Mouse (Mus musculus): ENCODE results near the gene Ddc. TPM values are rescaled to one million over a fixed set of nuclear protein-coding genes. Genes with fewer than 3 reads are reported as not detected.

Gene Ddc
- total RNA-seq, 4 experiments from 2014 or later, result 0.66 to 1.2 (median 0.93) TPM

DNA sequence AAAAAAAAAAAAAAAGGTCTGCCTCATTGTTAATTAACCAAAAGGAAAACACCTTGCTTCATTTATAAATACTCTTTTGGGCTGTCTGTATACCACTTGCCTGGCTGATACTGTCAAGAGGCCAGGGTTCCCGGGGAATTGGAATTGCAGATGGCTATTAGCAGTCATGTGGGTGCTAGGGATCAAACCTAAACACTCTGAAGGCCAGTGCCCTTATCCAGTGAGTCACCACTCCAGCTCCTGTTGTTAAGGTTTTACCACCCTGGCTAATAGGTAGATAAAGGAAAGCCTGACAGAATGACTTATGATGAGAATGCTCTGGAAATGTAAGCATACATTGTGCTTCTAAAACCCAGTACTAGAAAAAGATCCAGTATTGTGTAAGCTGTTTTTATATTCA, 103.3 kb downstream of the Ddc start:
- no peak for DNase-seq (ENCODE audit: low spot score)

GRCm38 (mm10) chr11:11788521-11788974, 109.4 kb downstream of the Ddc start:
- DNase-seq (ENCODE audit: low spot score), result peak; percentile 77

GRCm38 (mm10) chr11:11785457-11785856, 112.5 kb downstream of the Ddc start:
- DNase-seq (ENCODE audit: low spot score), result peak; percentile 4

- no peak for DNase-seq (ENCODE audit: low spot score)
Observed at GRCm38 (mm10) chr11:11781728-11782127, 116.2 kb downstream of the Ddc start.

DNA sequence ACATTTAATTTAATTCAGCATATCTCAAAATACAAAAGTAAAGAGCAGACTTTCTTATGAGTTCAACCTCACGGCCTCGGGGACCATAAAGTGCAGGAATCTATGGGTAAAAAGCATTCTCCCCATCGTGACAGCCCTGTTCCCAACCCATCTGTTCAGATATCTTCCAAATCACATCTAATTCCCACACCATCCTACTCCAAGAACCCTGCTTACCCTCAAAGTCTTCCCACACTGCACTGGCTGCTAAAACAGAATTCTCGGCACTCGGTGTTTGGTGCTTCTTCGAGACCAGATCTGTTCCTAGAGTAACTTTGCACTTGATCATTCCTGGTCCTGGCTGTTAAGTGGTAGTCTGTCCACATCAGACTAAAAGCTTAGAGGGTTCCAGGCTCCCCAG, 119.6 kb downstream of the Ddc start:
- no peak for DNase-seq (ENCODE audit: low spot score)

- no peak for DNase-seq (ENCODE audit: low spot score)
Observed at GRCm38 (mm10) chr11:11777796-11778195, 120.1 kb downstream of the Ddc start.

DNA sequence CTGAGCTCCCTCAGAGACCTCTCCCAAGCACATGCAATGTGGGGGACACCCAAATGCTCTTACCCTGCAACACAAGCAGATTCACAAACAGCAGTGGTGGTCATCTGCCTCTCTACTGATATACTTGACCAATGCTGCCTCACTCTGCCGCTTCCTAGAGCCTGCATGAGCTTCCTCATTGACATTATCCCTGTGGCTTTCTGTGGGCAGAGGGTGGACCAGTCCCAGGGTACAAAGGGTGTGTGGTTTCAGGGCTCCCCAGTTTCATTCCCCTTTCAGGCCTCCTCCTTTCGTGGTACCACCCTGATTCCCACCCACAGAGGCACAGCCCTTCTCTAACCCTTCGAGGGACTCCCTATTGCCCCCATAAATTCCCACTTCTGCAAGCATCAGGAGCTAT, 120.7 kb downstream of the Ddc start:
- no peak for DNase-seq (ENCODE audit: low spot score)

GRCm38 (mm10) chr11:11776822-11777174, 121.1 kb downstream of the Ddc start:
- no peak for DNase-seq (ENCODE audit: low spot score)

GRCm38 (mm10) chr11:11776071-11776821, 121.7 kb downstream of the Ddc start:
- no peak for DNase-seq (ENCODE audit: low spot score)

DNA sequence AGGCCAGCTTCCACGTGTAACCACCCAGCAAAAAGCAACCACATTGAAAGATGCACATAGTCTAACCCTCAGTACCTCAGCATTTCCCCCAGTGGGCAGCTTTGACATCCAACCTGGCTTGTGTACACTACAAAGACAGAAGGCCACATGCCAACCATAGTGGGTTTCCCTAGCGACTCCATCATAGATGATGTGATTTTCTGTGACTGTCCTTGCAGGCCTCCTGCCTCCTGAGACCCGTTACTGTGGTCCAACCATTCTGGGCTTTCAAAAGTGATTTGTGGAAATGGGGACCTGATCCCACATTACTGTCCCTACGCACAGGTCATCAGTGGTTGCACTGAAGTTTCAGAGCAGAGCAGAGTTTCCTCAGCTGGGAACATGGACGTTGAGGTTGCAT, 123.1 kb downstream of the Ddc start:
- no peak for DNase-seq (ENCODE audit: low spot score)

- no peak for DNase-seq (ENCODE audit: low spot score)
Observed at GRCm38 (mm10) chr11:11774384-11774783, 123.6 kb downstream of the Ddc start.

DNA sequence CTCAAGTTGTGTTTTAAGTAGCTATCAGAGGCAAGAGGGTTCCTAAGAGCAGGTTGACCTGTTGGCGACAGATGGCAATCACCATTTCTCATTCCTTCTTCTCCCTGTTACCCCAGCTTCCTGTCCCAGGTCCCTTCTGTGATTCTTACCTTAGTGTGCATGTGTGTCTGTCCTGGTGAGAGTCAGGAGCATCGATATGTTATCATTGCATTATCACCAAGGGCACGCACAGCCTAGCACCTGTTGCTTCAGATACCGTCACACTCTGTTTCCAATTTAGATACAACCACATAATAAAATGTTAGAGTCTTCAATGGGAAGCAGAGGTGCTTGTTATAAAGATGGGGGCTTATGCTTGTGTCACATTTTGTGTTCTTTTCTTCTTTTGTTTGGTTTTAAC, 125.7 kb downstream of the Ddc start:
- no peak for DNase-seq (ENCODE audit: low spot score)

GRCm38 (mm10) chr11:11770691-11771090, 127.3 kb downstream of the Ddc start:
- DNase-seq (ENCODE audit: low spot score), result no peak

DNA sequence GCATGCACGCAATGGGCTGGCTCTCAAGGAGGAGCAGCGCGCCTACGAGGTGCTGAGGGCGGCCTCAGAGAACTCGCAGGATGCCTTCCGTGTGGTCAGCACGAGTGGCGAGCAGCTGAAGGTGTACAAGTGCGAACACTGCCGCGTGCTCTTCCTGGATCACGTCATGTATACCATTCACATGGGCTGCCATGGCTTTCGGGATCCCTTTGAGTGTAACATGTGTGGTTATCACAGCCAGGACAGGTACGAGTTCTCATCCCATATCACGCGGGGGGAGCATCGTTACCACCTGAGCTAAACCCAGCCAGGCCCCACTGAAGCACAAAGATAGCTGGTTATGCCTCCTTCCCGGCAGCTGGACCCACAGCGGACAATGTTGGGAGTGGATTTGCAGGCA, 128.7 kb downstream of the Ddc start:
- DNase-seq (ENCODE audit: low spot score), result no peak

- DNase-seq (ENCODE audit: low spot score), result no peak
Observed at GRCm38 (mm10) chr11:11768057-11768456, 129.9 kb downstream of the Ddc start.

DNA sequence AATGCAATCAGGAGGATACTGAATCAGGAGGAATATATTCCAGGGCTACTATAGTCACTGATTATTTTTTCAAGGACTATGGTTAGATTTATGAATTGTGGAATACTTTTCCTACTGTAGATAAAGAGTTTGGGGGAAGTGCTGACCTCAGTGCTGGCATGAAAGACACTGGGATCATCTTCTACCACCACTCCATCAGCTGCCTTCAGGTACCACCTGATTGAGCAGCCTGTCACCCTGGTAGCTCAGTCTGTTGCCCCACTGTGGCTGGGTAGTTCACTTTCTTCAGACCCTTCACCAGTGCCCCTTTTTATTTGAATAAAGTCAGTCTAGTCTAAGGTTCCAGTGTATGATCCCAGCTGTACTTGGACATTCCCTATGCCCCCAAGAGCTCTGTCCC, 131.2 kb downstream of the Ddc start:
- DNase-seq (ENCODE audit: low spot score), result no peak

DNA sequence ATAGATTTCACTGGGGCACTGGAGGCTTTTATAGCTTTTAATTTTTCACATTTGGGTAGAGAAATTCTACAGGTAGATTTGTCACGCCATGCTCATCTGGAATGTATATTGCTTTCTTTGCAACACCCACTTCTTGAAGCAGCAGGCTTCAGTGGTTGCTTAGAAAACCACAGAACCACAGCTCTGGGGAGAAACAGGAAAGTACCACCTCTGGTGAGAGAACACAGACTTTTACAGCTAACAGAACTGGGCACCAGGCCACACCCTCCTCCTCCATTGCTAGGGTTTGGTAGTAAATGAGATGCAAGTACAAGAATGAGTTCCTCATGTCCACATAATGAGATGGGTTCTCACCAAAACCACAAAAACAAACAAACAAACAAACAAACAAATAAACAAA, 131.8 kb downstream of the Ddc start:
- DNase-seq (ENCODE audit: low spot score), result no peak

GRCm38 (mm10) chr11:11765414-11765813, 132.5 kb downstream of the Ddc start:
- no peak for DNase-seq (ENCODE audit: low spot score)

Other genes starting within 250 kb of the Ddc start
- 1 to 10 TPM in 3 of 4 experiments, under 1 TPM in 1; 0.92 to 1.7 (median 1.4) TPM for gene Ikzf1, start 213.1 kb downstream of the Ddc start, total RNA-seq (2022)
- under 1 TPM; 0.28 to 0.46 (median 0.37) TPM for gene Fignl1, start 89.2 kb downstream of the Ddc start, total RNA-seq (2022)
- 10 to 100 TPM; 47.8 to 83.5 (median 60.5) TPM for gene Grb10, start 140.5 kb upstream of the Ddc start, total RNA-seq (2022)